Mouse (Mus musculus): ENCODE data around the gene Aars2. TPM values are rescaled to one million over a fixed set of nuclear protein-coding genes. Genes with fewer than 3 reads are reported as not detected.
A peak's percentile ranks its signal among the peaks of the same experiment; 100 is the strongest.

Gene Aars2
- total and polyA plus RNA-seq, 3 experiments, result 12.4 to 23.1 (median 17.5) TPM

GRCm38 (mm10) chr17:45473667-45474066 is 33.0 kb upstream of the Aars2 start:
- Histone ChIP-seq H3K4me2 (ENCODE audit: insufficient read depth, low read depth, poor library complexity, severe bottlenecking) (no peak overlapping the region), H3K9me3 (replicated peaks; ENCODE audit: low read length) (no peaks in the 10 kb centered on the region), H3K4me1 (ENCODE audit: control insufficient read depth in 1 of 2, insufficient read depth in 2 of 2) (peaks cover 3 to 40% of the 10 kb centered on the region in 2 experiments; a peak in 2 of 4 replicates), H3K79me2 (replicated peaks; ENCODE audit: control insufficient read depth, extremely low read depth, insufficient read depth, poor library complexity, severe bottlenecking) (no peaks in the 10 kb centered on the region), H3K36me3 (replicated peaks in 1 of 2; ENCODE audit: control insufficient read depth in 1 of 2, insufficient read depth in 1 of 2, low read length in 1 of 2) (no peaks in the 10 kb centered on the region), H3K27ac (ENCODE audit: insufficient read depth, low read depth) (no peak overlapping the region), H3K9ac (ENCODE audit: insufficient read depth, low read depth) (no peak overlapping the region), H3K27me3 (replicated peaks) (peaks cover 6% of the 10 kb centered on the region), H3K4me3 (replicated peaks in 1 of 3; ENCODE audit: low read depth in 2 of 3, low read length in 2 of 3, poor library complexity in 1 of 3) (no peak overlapping the region)
- DNase-seq (ENCODE audit: extremely low read depth), result no peak
- in situ Hi-C loops (cut with MboI; ENCODE audit: low pct_ligation_motif_present, low pct_unique_long_range_greater_than_20kb, low sequenced_read_pairs) (no loop called here), dilution Hi-C loops (cut with MboI; ENCODE audit: extremely low pct_ligation_motif_present, extremely low pct_unique_long_range_greater_than_20kb, low sequenced_read_pairs) (no loop called here)
- TF ChIP-seq PAX5 (IDR thresholded peaks at IDR 0.05; ENCODE audit: low read length), result no peak

DNA sequence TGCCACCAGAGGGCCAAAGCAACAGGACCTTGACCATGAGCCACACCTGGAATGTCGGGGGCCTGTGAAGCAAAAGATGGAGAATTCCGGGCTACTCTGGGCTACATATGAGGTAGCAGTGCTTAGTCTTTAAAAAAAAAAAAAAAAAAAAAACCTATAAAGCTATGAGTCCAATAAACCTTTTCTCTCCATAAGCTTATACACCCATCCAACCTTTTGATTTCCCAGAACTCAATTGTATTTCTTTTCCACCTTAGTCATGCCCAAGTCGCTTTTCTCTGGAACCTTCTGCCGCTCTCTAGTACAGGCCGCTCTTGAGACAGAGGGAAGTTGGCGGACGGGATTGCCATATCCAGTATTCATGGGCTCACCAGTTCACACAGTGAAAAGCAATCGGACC is 32.5 kb upstream of the Aars2 start:
- no peaks in the 10 kb centered on the region for H3K9me3 ChIP-seq (replicated peaks; ENCODE audit: low read length)
- H3K27ac ChIP-seq (ENCODE audit: insufficient read depth, low read depth), result no peak overlapping the region
- peak overlapping the region; percentile 31; the same call in 1 of the 2 replicates for H3K4me2 ChIP-seq (ENCODE audit: insufficient read depth, low read depth, poor library complexity, severe bottlenecking)
- TF ChIP-seq HCFC1 (IDR thresholded peaks at IDR 0.05; ENCODE audit: low read depth, low read length) (no peak), ZNF384 (IDR thresholded peaks at IDR 0.05; ENCODE audit: low read depth, low read length) (peak; percentile 69)
- H3K4me3 ChIP-seq (replicated peaks in 1 of 3; ENCODE audit: low read depth in 2 of 3, low read length in 2 of 3, poor library complexity in 1 of 3), result peak overlapping the region; percentile 61 to 70 (median 70)
- DNase-seq (ENCODE audit: extremely low read depth), result no peak
- H3K36me3 ChIP-seq (replicated peaks in 1 of 2; ENCODE audit: control insufficient read depth in 1 of 2, insufficient read depth in 1 of 2, low read length in 1 of 2), result no peaks in the 10 kb centered on the region
- H3K27me3 ChIP-seq (replicated peaks), result peaks cover 6% of the 10 kb centered on the region
- no peaks in the 10 kb centered on the region for H3K79me2 ChIP-seq (replicated peaks; ENCODE audit: control insufficient read depth, extremely low read depth, insufficient read depth, poor library complexity, severe bottlenecking)
- peaks cover 3 to 42% of the 10 kb centered on the region in 2 experiments; a peak in 2 of 4 replicates for H3K4me1 ChIP-seq (ENCODE audit: control insufficient read depth in 1 of 2, insufficient read depth in 2 of 2)
- in situ Hi-C loops (cut with MboI; ENCODE audit: low pct_ligation_motif_present, low pct_unique_long_range_greater_than_20kb, low sequenced_read_pairs), result no loop called here
- dilution Hi-C loops (cut with MboI; ENCODE audit: extremely low pct_ligation_motif_present, extremely low pct_unique_long_range_greater_than_20kb, low sequenced_read_pairs), result no loop called here
- H3K9ac ChIP-seq (ENCODE audit: insufficient read depth, low read depth), result peak overlapping the region; percentile 55; the same call in 1 of the 2 replicates

- peaks cover 3 to 42% of the 10 kb centered on the region in 2 experiments; a peak in 2 of 4 replicates for H3K4me1 ChIP-seq (ENCODE audit: control insufficient read depth in 1 of 2, insufficient read depth in 2 of 2)
- no peaks in the 10 kb centered on the region for H3K9me3 ChIP-seq (replicated peaks; ENCODE audit: low read length)
- in situ Hi-C loops (cut with MboI; ENCODE audit: low pct_ligation_motif_present, low pct_unique_long_range_greater_than_20kb, low sequenced_read_pairs), result loop anchor here (5.0 to 25.0 kb wide), 2 partner anchors 82 to 187 kb away; partner anchors contain the start of genes Capn11 and Nfkbie
- peak within 1 kb of the TSS; percentile 55; the same call in 1 of the 2 replicates for H3K9ac ChIP-seq (ENCODE audit: insufficient read depth, low read depth)
- no peaks in the 10 kb centered on the region for H3K36me3 ChIP-seq (replicated peaks in 1 of 2; ENCODE audit: control insufficient read depth in 1 of 2, insufficient read depth in 1 of 2, low read length in 1 of 2)
- DNase-seq (ENCODE audit: extremely low read depth), result peak; percentile 85
- H3K79me2 ChIP-seq (replicated peaks; ENCODE audit: control insufficient read depth, extremely low read depth, insufficient read depth, poor library complexity, severe bottlenecking), result no peaks in the 10 kb centered on the region
- H3K27me3 ChIP-seq (replicated peaks), result peaks cover 6% of the 10 kb centered on the region
- no peak within 1 kb of the TSS for H3K27ac ChIP-seq (ENCODE audit: insufficient read depth, low read depth)
- peak within 1 kb of the TSS; percentile 91 for H3K4me2 ChIP-seq (ENCODE audit: insufficient read depth, low read depth, poor library complexity, severe bottlenecking)
- dilution Hi-C loops (cut with MboI; ENCODE audit: extremely low pct_ligation_motif_present, extremely low pct_unique_long_range_greater_than_20kb, low sequenced_read_pairs), result no loop called here
- H3K4me3 ChIP-seq (replicated peaks in 1 of 3; ENCODE audit: low read depth in 2 of 3, low read length in 2 of 3, poor library complexity in 1 of 3), result peak within 1 kb of the TSS; percentile 61 to 70 (median 70)
- TF ChIP-seq MEF2A (IDR thresholded peaks at IDR 0.05; ENCODE audit: borderline replicate concordance, low read depth, low read length) (0 out of 2 replicates have a peak, but pooled peaks have one; percentile 38), JUN (IDR thresholded peaks at IDR 0.05; ENCODE audit: insufficient read depth, low read depth, low read length) (no peak), NELFE (IDR thresholded peaks at IDR 0.05; ENCODE audit: low read depth, low read length) (peak; percentile 66; the same call in 1 of the 2 replicates), MXI1 (IDR thresholded peaks at IDR 0.05; ENCODE audit: low read depth, low read length) (peak; percentile 95), ELF1 (IDR thresholded peaks at IDR 0.05; ENCODE audit: low read depth, low read length) (peak; percentile 81), E2F4 (IDR thresholded peaks at IDR 0.05; ENCODE audit: insufficient replicate concordance, low read depth, low read length) (0 out of 2 replicates have a peak, but pooled peaks have one; percentile 41), ZMIZ1 (IDR thresholded peaks at IDR 0.05; ENCODE audit: low read depth, low read length) (peak; percentile 60), TCF12 (IDR thresholded peaks at IDR 0.05; ENCODE audit: low read depth, low read length) (peak; percentile 56), POLR2A (IDR thresholded peaks at IDR 0.05; ENCODE audit: low read depth, low read length) (peak; percentile 69; the same call in 1 of the 2 replicates), SIN3A (IDR thresholded peaks at IDR 0.05; ENCODE audit: low read length) (peak; percentile 85), NRF1 (IDR thresholded peaks at IDR 0.05; ENCODE audit: low read depth, low read length) (peak; percentile 43; the same call in 1 of the 2 replicates), ZKSCAN1 (IDR thresholded peaks at IDR 0.05; ENCODE audit: borderline replicate concordance, low read depth, low read length) (no peak), MAX (IDR thresholded peaks at IDR 0.05; ENCODE audit: low read length) (no peak), MAZ (IDR thresholded peaks at IDR 0.05; ENCODE audit: low read depth, low read length) (0 out of 2 replicates have a peak, but pooled peaks have one; percentile 30), CHD2 (IDR thresholded peaks at IDR 0.05; ENCODE audit: low read length) (peak; percentile 61)
Measured at GRCm38 (mm10) chr17:45474669-45475465, 31.8 kb upstream of the Aars2 start, which contains the start of gene Spats1. Spats1 (minus strand) TSS chr17:45475415.
